Mouse (Mus musculus): ENCODE data around the gene Jaml.
"Not testable (repeated sequence)": the region's sequence is repeated elsewhere in the genome, so short reads cannot be mapped to it uniquely, and the experiment has no call there.

GRCm38 (mm10) chr9:45037803-45038202, 41.2 kb upstream of the Jaml start:
- not testable (repeated sequence) for TF ChIP-seq CTCF (IDR thresholded peaks at IDR 0.05; ENCODE audit: borderline replicate concordance, insufficient read depth, low read depth, low read length); POLR2A (IDR thresholded peaks at IDR 0.05; ENCODE audit: borderline replicate concordance, insufficient read depth, low read length)

Data from cerebellum, adult 2 months (tissue).